Mouse (Mus musculus) myocyte (in vitro differentiated cells): ENCODE results near the gene Gm3625.

Source experiments
- CEBPB ChIP-seq: IDR thresholded peaks from 2 replicates; pipeline ENCODE4 v1.6.1; 2011; ENCODE audit warnings: mild to moderate bottlenecking, moderate library complexity; ENCODE audit not compliant: poor library complexity, insufficient read depth, severe bottlenecking
- E2F4 ChIP-seq: IDR thresholded peaks from one replicate; pipeline ENCODE4 v1.6.1; 2011; ENCODE audit warnings: mild to moderate bottlenecking, control low read depth, moderate library complexity; ENCODE audit not compliant: insufficient read depth
- MAX ChIP-seq: IDR thresholded peaks from one replicate; pipeline ENCODE4 v1.6.1; 2011; ENCODE audit warnings: low read depth, mild to moderate bottlenecking, control low read depth
- MYOD1 ChIP-seq, 3 experiments: IDR thresholded peaks; one replicate each; pipeline ENCODE4 v1.6.1; 2011; ENCODE audit warnings: control low read depth in 2 of 3, low read depth in 2 of 3, mild to moderate bottlenecking in 2 of 3, moderate library complexity in 1 of 3; ENCODE audit not compliant: insufficient read length in 2 of 3, control insufficient read depth in 1 of 3
- MYOG ChIP-seq, 3 experiments: IDR thresholded peaks; one replicate each; pipeline ENCODE4 v1.6.1; 2011; ENCODE audit warnings: control low read depth in 2 of 3, low read depth in 2 of 3, mild to moderate bottlenecking in 2 of 3; ENCODE audit not compliant: insufficient read length in 2 of 3, control insufficient read depth in 1 of 3, insufficient read depth in 1 of 3
- POLR2A ChIP-seq: IDR thresholded peaks from one replicate; pipeline ENCODE4 v1.6.1; 2011; ENCODE audit warnings: low read depth, mild to moderate bottlenecking, control low read depth, moderate library complexity; ENCODE audit not compliant: insufficient read length
- POLR2AphosphoS2 ChIP-seq: IDR thresholded peaks from one replicate; pipeline ENCODE4 v1.6.1; 2011; ENCODE audit warnings: low read depth, control low read depth; ENCODE audit not compliant: insufficient read length
- REST ChIP-seq: IDR thresholded peaks from one replicate; pipeline ENCODE4 v1.6.1; 2011; ENCODE audit warnings: mild to moderate bottlenecking, control low read depth, moderate library complexity; ENCODE audit not compliant: insufficient read depth, insufficient read length
- SRF ChIP-seq: IDR thresholded peaks from one replicate; pipeline ENCODE4 v1.6.1; 2011; ENCODE audit warnings: low read depth; ENCODE audit not compliant: control insufficient read depth, insufficient read length
- TCF12 ChIP-seq: IDR thresholded peaks from one replicate; pipeline ENCODE4 v1.6.1; 2011; ENCODE audit warnings: mild to moderate bottlenecking, control low read depth; ENCODE audit not compliant: poor library complexity, insufficient read depth, severe bottlenecking
- TCF3 ChIP-seq: IDR thresholded peaks from one replicate; pipeline ENCODE4 v1.6.1; 2011; ENCODE audit warnings: low read depth, control low read depth; ENCODE audit not compliant: insufficient read length
- USF1 ChIP-seq: IDR thresholded peaks from one replicate; pipeline ENCODE4 v1.6.1; 2011; ENCODE audit warnings: low read depth, mild to moderate bottlenecking, control low read depth, moderate library complexity

GRCm38 (mm10) chr12:4632957-4633356, 40.2 kb upstream of the Gm3625 start:
- TF ChIP-seq POLR2A: no peak
- TF ChIP-seq E2F4: no peak
- no peak for TF ChIP-seq TCF3
- TF ChIP-seq TCF12: no peak
- no peak for TF ChIP-seq POLR2AphosphoS2
- no peak for TF ChIP-seq USF1
- no peak for TF ChIP-seq MAX
- no peak for TF ChIP-seq SRF
- no peak for TF ChIP-seq REST
- TF ChIP-seq MYOD1 (IDR thresholded peaks at IDR 0.05; ENCODE audit: control insufficient read depth in 1 of 3, insufficient read length in 2 of 3, low read depth in 2 of 3): no peak
- TF ChIP-seq MYOG (IDR thresholded peaks at IDR 0.05; ENCODE audit: control insufficient read depth in 1 of 3, insufficient read depth in 1 of 3, insufficient read length in 2 of 3, low read depth in 2 of 3): no peak
- no peak for TF ChIP-seq CEBPB
